Mouse (Mus musculus): Measurements from ENCODE around the gene Slit3. TPM values are rescaled to one million over a fixed set of nuclear protein-coding genes. Genes with fewer than 3 reads are reported as not detected.

Slit3 gene
- total and polyA plus RNA-seq, 3 experiments, result 0.55 to 4.8 (median 2.8) TPM

DNA sequence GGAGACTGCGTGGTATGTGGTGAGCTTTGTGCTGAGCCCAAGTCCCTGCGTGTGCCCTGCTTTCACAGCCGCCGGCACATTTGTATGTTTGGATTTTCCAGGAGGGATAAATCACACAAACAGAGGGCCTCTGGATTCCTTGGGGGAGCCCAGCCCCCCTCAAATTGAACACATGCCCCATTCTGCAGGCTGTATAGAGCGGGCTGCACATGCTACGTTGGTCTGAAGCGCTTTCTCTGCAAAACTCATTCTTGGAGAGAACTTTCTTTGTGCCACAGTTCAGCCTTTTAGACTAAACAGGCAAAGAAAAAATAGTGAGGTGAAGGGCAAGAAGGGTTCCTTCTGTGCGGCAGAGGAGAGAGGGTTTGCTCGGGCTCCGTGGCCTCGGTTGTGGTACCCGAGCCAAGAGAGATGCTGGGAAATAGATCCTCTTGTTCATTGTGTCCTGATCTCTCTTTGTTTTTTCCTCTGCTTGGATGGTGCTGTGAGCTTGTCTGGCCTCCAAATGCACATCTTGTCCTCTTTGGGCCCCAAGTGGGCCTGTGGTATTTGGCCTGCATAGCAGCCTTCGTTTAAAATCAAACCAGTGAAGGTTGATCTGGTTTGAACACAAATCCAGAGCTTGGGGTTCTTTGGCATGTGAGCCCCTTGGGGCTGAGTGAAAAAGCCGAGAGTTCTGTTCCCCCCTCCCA lies 295.5 kb downstream of the Slit3 start:
- Histone ChIP-seq H3K9me3 (replicated peaks; ENCODE audit: low read length) (no peaks in the 10 kb centered on the region), H3K27ac (ENCODE audit: insufficient read depth, low read depth) (no peak overlapping the region), H3K36me3 (replicated peaks in 1 of 2; ENCODE audit: control insufficient read depth in 1 of 2, insufficient read depth in 1 of 2, low read length in 1 of 2) (no peaks in the 10 kb centered on the region), H3K4me3 (replicated peaks in 1 of 3; ENCODE audit: low read depth in 2 of 3, low read length in 2 of 3, poor library complexity in 1 of 3) (no peak overlapping the region), H3K27me3 (replicated peaks) (no peaks in the 10 kb centered on the region), H3K4me1 (ENCODE audit: control insufficient read depth in 1 of 2, insufficient read depth in 2 of 2) (no peaks in the 10 kb centered on the region), H3K79me2 (replicated peaks; ENCODE audit: control insufficient read depth, extremely low read depth, insufficient read depth, poor library complexity, severe bottlenecking) (no peaks in the 10 kb centered on the region), H3K4me2 (ENCODE audit: insufficient read depth, low read depth, poor library complexity, severe bottlenecking) (no peak overlapping the region), H3K9ac (ENCODE audit: insufficient read depth, low read depth) (no peak overlapping the region)
- DNase-seq (ENCODE audit: extremely low read depth), result no peak
- dilution Hi-C loops (cut with MboI; ENCODE audit: extremely low pct_ligation_motif_present, extremely low pct_unique_long_range_greater_than_20kb, low sequenced_read_pairs), result no loop called here
- in situ Hi-C loops (cut with MboI; ENCODE audit: low pct_ligation_motif_present, low pct_unique_long_range_greater_than_20kb, low sequenced_read_pairs), result no loop called here
- TF ChIP-seq EP300 (IDR thresholded peaks at IDR 0.05; ENCODE audit: low read length) (no peak), MAZ (IDR thresholded peaks at IDR 0.05; ENCODE audit: low read depth, low read length) (no peak), MAFK (IDR thresholded peaks at IDR 0.05; ENCODE audit: insufficient replicate concordance, low read length) (no peak), MEF2A (IDR thresholded peaks at IDR 0.05; ENCODE audit: borderline replicate concordance, low read depth, low read length) (no peak), CTCF (conservative IDR thresholded peaks at IDR 0.05 in 1 of 2, IDR thresholded peaks at IDR 0.05 in 1 of 2; ENCODE audit: low read depth in 2 of 2, low read length in 2 of 2) (no peak), IRF4 (IDR thresholded peaks at IDR 0.05; ENCODE audit: low read depth, low read length) (no peak), ZMIZ1 (IDR thresholded peaks at IDR 0.05; ENCODE audit: low read depth, low read length) (no peak), RAD21 (IDR thresholded peaks at IDR 0.05; ENCODE audit: low read depth, low read length) (no peak), TBP (conservative IDR thresholded peaks at IDR 0.05; ENCODE audit: low read depth, low read length) (no peak), E2F4 (IDR thresholded peaks at IDR 0.05; ENCODE audit: insufficient replicate concordance, low read depth, low read length) (no peak), MAX (IDR thresholded peaks at IDR 0.05; ENCODE audit: low read length) (no peak), UBTF (IDR thresholded peaks at IDR 0.05; ENCODE audit: low read depth, low read length) (no peak), KAT2A (IDR thresholded peaks at IDR 0.05; ENCODE audit: insufficient replicate concordance, low read length) (no peak), ELF1 (IDR thresholded peaks at IDR 0.05; ENCODE audit: low read depth, low read length) (no peak), USF2 (conservative IDR thresholded peaks at IDR 0.05; ENCODE audit: low read depth, low read length) (no peak), CHD1 (IDR thresholded peaks at IDR 0.05; ENCODE audit: low read depth, low read length) (no peak), NRF1 (IDR thresholded peaks at IDR 0.05; ENCODE audit: low read depth, low read length) (no peak), ZNF384 (IDR thresholded peaks at IDR 0.05; ENCODE audit: low read depth, low read length) (no peak), SIN3A (IDR thresholded peaks at IDR 0.05; ENCODE audit: low read length) (no peak), MYC (IDR thresholded peaks at IDR 0.05; ENCODE audit: low read depth, low read length) (no peak)

DNA sequence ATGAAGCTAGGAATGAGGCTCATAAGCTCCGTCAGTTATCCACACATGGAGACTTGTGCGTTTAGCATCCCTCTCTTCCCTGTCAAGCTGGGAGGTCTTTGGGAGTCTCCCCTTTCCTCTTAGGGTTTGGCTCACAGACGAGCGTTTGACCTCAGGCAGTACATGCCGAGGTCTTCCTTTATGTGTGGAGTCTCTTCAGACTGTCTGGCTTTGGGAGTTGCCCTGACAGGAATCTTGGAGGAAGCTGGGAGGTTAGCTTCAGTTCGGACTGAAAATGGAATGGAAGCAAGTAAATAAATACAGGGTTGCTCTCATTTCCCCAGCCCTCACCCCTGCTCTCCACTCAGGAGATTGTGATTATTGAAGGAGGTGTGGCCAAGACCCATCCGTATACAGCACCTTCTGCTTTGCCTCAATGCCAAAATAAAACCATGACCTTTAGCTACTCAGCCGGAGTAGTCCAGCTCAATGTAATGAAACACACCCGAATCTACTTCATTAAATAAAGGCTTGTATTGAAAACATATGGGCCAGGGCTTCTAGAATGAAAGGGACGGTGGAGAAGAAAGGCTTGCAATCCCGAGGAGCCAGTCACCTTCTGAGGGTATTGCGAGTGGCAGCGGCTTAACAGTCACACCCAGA lies 297.0 kb downstream of the Slit3 start:
- H3K9me3 ChIP-seq (replicated peaks; ENCODE audit: low read length), result no peaks in the 10 kb centered on the region
- TF ChIP-seq JUN (IDR thresholded peaks at IDR 0.05; ENCODE audit: insufficient read depth, low read depth, low read length) (no peak), MAFK (IDR thresholded peaks at IDR 0.05; ENCODE audit: insufficient replicate concordance, low read length) (no peak), CTCF (conservative IDR thresholded peaks at IDR 0.05 in 1 of 2, IDR thresholded peaks at IDR 0.05 in 1 of 2; ENCODE audit: low read depth in 2 of 2, low read length in 2 of 2) (no peak)
- no peak overlapping the region for H3K4me2 ChIP-seq (ENCODE audit: insufficient read depth, low read depth, poor library complexity, severe bottlenecking)
- H3K9ac ChIP-seq (ENCODE audit: insufficient read depth, low read depth), result no peak overlapping the region
- no peaks in the 10 kb centered on the region for H3K27me3 ChIP-seq (replicated peaks)
- no peak overlapping the region for H3K4me3 ChIP-seq (replicated peaks in 1 of 3; ENCODE audit: low read depth in 2 of 3, low read length in 2 of 3, poor library complexity in 1 of 3)
- in situ Hi-C loops (cut with MboI; ENCODE audit: low pct_ligation_motif_present, low pct_unique_long_range_greater_than_20kb, low sequenced_read_pairs) (no loop called here), dilution Hi-C loops (cut with MboI; ENCODE audit: extremely low pct_ligation_motif_present, extremely low pct_unique_long_range_greater_than_20kb, low sequenced_read_pairs) (no loop called here)
- no peaks in the 10 kb centered on the region for H3K79me2 ChIP-seq (replicated peaks; ENCODE audit: control insufficient read depth, extremely low read depth, insufficient read depth, poor library complexity, severe bottlenecking)
- no peak for DNase-seq (ENCODE audit: extremely low read depth)
- H3K4me1 ChIP-seq (ENCODE audit: control insufficient read depth in 1 of 2, insufficient read depth in 2 of 2), result no peaks in the 10 kb centered on the region
- no peak overlapping the region for H3K27ac ChIP-seq (ENCODE audit: insufficient read depth, low read depth)
- H3K36me3 ChIP-seq (replicated peaks in 1 of 2; ENCODE audit: control insufficient read depth in 1 of 2, insufficient read depth in 1 of 2, low read length in 1 of 2), result no peaks in the 10 kb centered on the region
